Mouse (Mus musculus): ENCODE measurements around the gene Tmem92. TPM values are rescaled to one million over a fixed set of nuclear protein-coding genes. Genes with fewer than 3 reads are reported as not detected.
A peak's percentile ranks its signal among the peaks of the same experiment; 100 is the strongest.
"Not testable (repeated sequence)": the region's sequence is repeated elsewhere in the genome, so short reads cannot be mapped to it uniquely, and the experiment has no call there.

Tmem92 gene
- total RNA-seq (2021), result not detected
- polyA plus RNA-seq (2012; rRNA removed), result not detected in 2 replicates
- long read RNA-seq, result 0 reads

DNA sequence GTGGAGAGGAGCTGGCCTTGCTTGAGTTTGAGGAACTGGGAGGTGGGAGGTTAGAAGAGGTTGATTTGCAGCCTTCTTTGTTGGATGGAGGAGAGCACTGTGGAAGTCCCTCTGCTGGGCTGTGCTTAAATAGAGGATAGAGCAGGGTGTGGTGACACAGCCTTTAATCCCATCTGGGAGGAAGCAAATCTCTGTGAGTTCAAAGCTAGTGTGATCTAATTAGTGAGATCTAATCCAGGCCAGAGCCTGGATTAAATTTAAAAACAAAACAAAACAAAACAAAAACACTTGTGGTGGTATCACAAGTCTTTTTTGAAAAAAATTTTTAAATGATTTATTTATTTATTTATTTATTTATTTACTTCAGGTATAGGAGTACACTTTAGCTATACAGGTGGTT, at the start of gene Tmem92:
Gene Tmem92 (minus strand): TSS at position 101 of the 400 bp plus-strand sequence.
- intact Hi-C loops (cut with DNase I), result no loop called here
- no peak within 1 kb of the TSS for H3K4me3 ChIP-seq
- no peak for TF ChIP-seq CTCF (IDR thresholded peaks at IDR 0.05)
- no peak for TF ChIP-seq EP300 (IDR thresholded peaks at IDR 0.05; ENCODE audit: insufficient read depth, low read depth, low read length)
- TF ChIP-seq POLR2A (IDR thresholded peaks at IDR 0.05; ENCODE audit: insufficient read depth, low read depth, low read length), result no peak
- no peak within 1 kb of the TSS for H3K27ac ChIP-seq
- H3K36me3 ChIP-seq (ENCODE audit: control insufficient read depth, insufficient read depth, low read length), result no peaks in the 10 kb centered on the region
- H3K27me3 ChIP-seq (ENCODE audit: control insufficient read depth, insufficient read depth, low read length), result no peaks in the 10 kb centered on the region
- DNase-seq, result no peak
- no peaks in the 10 kb centered on the region for H3K79me2 ChIP-seq (replicated peaks; ENCODE audit: control insufficient read depth, insufficient read depth, low read length)
- no peaks in the 10 kb centered on the region for H3K4me1 ChIP-seq (ENCODE audit: control insufficient read depth, insufficient read depth, low read length)
- no peak within 1 kb of the TSS for H3K9ac ChIP-seq (ENCODE audit: low read depth, low read length)

DNA sequence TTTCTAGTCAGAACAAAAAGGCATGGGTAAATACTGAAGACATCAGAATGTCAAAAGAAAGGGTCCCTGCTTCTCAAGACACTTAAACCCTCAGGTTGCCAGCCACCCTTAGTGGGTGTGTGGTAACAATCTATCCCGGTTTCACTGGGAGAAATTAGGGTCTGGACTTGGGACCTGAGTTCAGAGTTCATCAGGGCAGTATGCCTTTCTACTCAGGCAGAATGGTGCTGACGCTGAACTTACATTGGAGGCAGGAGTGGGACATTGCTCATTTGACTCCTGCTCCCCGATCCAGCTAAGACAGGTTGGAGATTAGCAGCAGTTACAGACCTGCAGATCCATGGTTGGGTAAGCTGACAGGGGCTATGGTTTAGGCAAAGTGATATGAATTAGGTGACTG, 46.5 kb upstream of the Tmem92 start:
- intact Hi-C loops (cut with DNase I), result no loop called here
- H3K9ac ChIP-seq (ENCODE audit: low read depth, low read length), result no peak overlapping the region
- H3K36me3 ChIP-seq (ENCODE audit: control insufficient read depth, insufficient read depth, low read length), result no peaks in the 10 kb centered on the region
- H3K4me3 ChIP-seq, result no peak overlapping the region
- no peaks in the 10 kb centered on the region for H3K79me2 ChIP-seq (replicated peaks; ENCODE audit: control insufficient read depth, insufficient read depth, low read length)
- 69% methylated on average over 3 of the region's 3 CpGs for WGBS
- H3K27ac ChIP-seq, result no peak overlapping the region
- no peaks in the 10 kb centered on the region; the same call in 1 of the 2 replicates for H3K27me3 ChIP-seq (ENCODE audit: control insufficient read depth, insufficient read depth, low read length)
- no peak for DNase-seq
- H3K4me1 ChIP-seq (ENCODE audit: control insufficient read depth, insufficient read depth, low read length), result no peaks in the 10 kb centered on the region
- TF ChIP-seq EP300 (IDR thresholded peaks at IDR 0.05; ENCODE audit: insufficient read depth, low read depth, low read length) (no peak), POLR2A (IDR thresholded peaks at IDR 0.05; ENCODE audit: insufficient read depth, low read depth, low read length) (no peak), CTCF (IDR thresholded peaks at IDR 0.05) (no peak)

DNA sequence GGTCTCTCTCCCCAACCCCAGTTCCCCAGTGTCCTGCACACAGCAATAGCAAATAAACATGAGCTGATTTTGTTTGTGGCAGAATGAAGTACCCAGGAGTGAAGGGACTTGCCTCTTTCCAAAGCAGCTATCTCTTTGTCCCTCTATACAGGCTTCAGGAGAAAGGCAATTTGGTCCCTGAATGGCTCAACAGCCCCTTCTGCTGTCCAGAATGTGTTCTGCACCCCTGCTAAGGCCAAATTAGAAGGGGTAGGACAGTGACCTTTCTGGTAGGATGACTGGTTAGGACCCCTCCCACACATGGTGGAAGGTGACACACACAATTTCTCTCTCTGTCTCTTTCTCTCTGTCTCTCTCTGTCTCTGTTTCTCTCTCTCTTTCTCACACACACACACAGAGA, 36.9 kb upstream of the Tmem92 start:
- H3K27me3 ChIP-seq (ENCODE audit: control insufficient read depth, insufficient read depth, low read length); H3K36me3 ChIP-seq (ENCODE audit: control insufficient read depth, insufficient read depth, low read length); H3K9ac ChIP-seq (ENCODE audit: low read depth, low read length); intact Hi-C loops (cut with DNase I); H3K27ac ChIP-seq; DNase-seq; H3K4me1 ChIP-seq (ENCODE audit: control insufficient read depth, insufficient read depth, low read length); H3K4me3 ChIP-seq; H3K79me2 ChIP-seq (replicated peaks; ENCODE audit: control insufficient read depth, insufficient read depth, low read length): not testable (repeated sequence)
- peak; percentile 21 for TF ChIP-seq CTCF (IDR thresholded peaks at IDR 0.05)

DNA sequence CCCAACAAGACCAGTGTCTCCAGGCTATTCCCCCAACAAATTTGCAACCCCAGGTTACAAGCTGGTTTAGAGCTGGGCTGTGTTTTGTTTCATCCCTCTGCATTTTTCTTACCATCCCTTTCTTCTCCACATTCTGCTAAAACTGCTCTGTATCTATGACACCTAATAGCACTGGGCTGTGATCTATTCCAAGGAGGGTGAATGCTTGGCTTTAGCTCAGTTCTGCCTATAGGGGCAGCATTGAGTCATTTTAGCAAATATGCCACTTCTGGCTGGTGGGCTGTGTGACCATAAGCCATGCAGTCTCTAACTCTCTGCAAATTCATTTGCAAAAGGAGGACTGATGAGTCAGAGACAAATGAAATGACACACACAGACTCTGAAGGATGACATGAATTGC, 36.4 kb upstream of the Tmem92 start:
- intact Hi-C loops (cut with DNase I); H3K9ac ChIP-seq (ENCODE audit: low read depth, low read length); H3K27ac ChIP-seq; H3K27me3 ChIP-seq (ENCODE audit: control insufficient read depth, insufficient read depth, low read length); DNase-seq; H3K4me1 ChIP-seq (ENCODE audit: control insufficient read depth, insufficient read depth, low read length); H3K4me3 ChIP-seq; H3K36me3 ChIP-seq (ENCODE audit: control insufficient read depth, insufficient read depth, low read length); H3K79me2 ChIP-seq (replicated peaks; ENCODE audit: control insufficient read depth, insufficient read depth, low read length): not testable (repeated sequence)
- peak; percentile 24; the same call in 1 of the 2 replicates for TF ChIP-seq CTCF (IDR thresholded peaks at IDR 0.05)

DNA sequence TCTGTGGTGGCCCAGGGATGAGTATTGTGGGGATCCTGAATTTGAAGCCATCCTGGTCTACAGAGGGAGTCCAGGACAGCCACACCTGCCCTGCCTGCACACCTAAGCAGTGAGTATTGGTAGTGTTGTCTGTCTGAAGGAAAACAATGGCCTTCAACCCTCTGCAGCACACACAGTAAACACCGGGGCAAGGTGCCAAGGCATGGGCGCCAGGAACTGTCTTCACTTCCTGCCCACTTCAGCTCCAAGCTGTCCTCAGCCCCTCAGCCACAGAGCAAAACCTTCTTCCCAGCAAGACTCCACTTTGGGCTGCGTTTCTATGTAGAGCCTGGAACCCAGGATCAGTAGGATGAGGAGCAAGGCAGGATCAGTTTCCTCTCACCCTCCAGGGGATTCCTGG, 29.0 kb upstream of the Tmem92 start:
- H3K36me3 ChIP-seq (ENCODE audit: control insufficient read depth, insufficient read depth, low read length); H3K9ac ChIP-seq (ENCODE audit: low read depth, low read length); intact Hi-C loops (cut with DNase I); H3K27me3 ChIP-seq (ENCODE audit: control insufficient read depth, insufficient read depth, low read length); H3K79me2 ChIP-seq (replicated peaks; ENCODE audit: control insufficient read depth, insufficient read depth, low read length); H3K4me1 ChIP-seq (ENCODE audit: control insufficient read depth, insufficient read depth, low read length); DNase-seq; H3K27ac ChIP-seq; H3K4me3 ChIP-seq: not testable (repeated sequence)
- 17% methylated on average over 3 of the region's 3 CpGs for WGBS

DNA sequence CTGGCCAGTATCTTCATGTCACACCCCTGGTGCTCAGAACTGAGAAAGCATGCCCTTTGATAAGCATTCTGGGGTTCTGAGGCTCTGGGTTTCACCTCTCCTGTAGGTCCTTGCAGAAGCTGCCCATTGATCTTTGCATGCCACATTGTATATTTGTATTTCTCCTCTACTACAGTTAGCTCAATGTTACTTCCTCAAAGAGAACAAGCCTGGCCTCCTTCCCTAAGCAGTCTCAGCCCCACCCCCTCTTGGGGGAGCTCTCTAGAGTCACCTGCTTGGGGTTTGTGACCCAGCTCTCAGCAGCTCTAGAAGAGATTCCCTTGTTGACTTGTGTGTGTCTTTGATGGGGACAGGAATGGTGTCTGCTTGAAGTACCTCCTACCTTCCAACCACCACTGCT, 9.2 kb upstream of the Tmem92 start:
- TF ChIP-seq EP300 (IDR thresholded peaks at IDR 0.05; ENCODE audit: insufficient read depth, low read depth, low read length), result no peak
- TF ChIP-seq CTCF (IDR thresholded peaks at IDR 0.05), result no peak
- TF ChIP-seq POLR2A (IDR thresholded peaks at IDR 0.05; ENCODE audit: insufficient read depth, low read depth, low read length), result no peak
- Histone ChIP-seq H3K27ac (no peak overlapping the region), H3K27me3 (ENCODE audit: control insufficient read depth, insufficient read depth, low read length) (no peaks in the 10 kb centered on the region), H3K79me2 (replicated peaks; ENCODE audit: control insufficient read depth, insufficient read depth, low read length) (no peaks in the 10 kb centered on the region), H3K4me3 (no peak overlapping the region), H3K4me1 (ENCODE audit: control insufficient read depth, insufficient read depth, low read length) (no peaks in the 10 kb centered on the region), H3K9ac (ENCODE audit: low read depth, low read length) (no peak overlapping the region), H3K36me3 (ENCODE audit: control insufficient read depth, insufficient read depth, low read length) (no peaks in the 10 kb centered on the region)
- intact Hi-C loops (cut with DNase I), result no loop called here
- no peak for DNase-seq

DNA sequence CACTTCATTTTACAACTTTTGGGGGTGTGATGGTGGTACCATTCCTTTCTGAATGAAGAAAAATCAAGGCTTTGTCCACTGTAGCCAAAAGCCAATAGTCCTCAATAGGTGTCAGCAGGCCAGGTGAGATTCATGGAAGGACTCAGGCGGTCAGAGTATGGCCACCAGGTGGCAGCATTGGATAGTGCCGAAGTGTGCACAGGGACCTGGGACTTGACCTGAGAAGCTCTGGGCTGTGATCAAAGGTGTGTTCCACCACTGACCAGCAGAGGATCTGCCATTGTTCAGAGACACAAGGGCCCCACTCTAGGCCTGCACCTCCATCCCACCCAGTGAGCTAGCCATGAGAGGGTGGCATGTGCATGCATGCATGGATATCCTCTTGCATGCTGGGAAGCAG, 2.7 kb upstream of the Tmem92 start:
- 6% methylated on average over 2 of the region's 2 CpGs for WGBS

More for the DNA sequence above, 2.7 kb upstream of the Tmem92 start:
- peak; percentile 81 for TF ChIP-seq CTCF (IDR thresholded peaks at IDR 0.05)
- TF ChIP-seq EP300 (IDR thresholded peaks at IDR 0.05; ENCODE audit: insufficient read depth, low read depth, low read length), result no peak
- DNase-seq, result peak; percentile 33 to 67
- H3K79me2 ChIP-seq (replicated peaks; ENCODE audit: control insufficient read depth, insufficient read depth, low read length), result no peaks in the 10 kb centered on the region
- no peak overlapping the region for H3K9ac ChIP-seq (ENCODE audit: low read depth, low read length)
- no peaks in the 10 kb centered on the region for H3K4me1 ChIP-seq (ENCODE audit: control insufficient read depth, insufficient read depth, low read length)
- intact Hi-C loops (cut with DNase I), result loop anchor here (1.0 kb wide), 1 partner anchor 152 kb away; no protein-coding TSS in a partner anchor
- no peak overlapping the region for H3K27ac ChIP-seq
- H3K27me3 ChIP-seq (ENCODE audit: control insufficient read depth, insufficient read depth, low read length), result no peaks in the 10 kb centered on the region
- no peak overlapping the region for H3K4me3 ChIP-seq
- H3K36me3 ChIP-seq (ENCODE audit: control insufficient read depth, insufficient read depth, low read length), result no peaks in the 10 kb centered on the region

Measured in heart, adult 2 months (tissue).